In genomic region chr17:28455098-28455497, GRCm38 (mm10) we compare ENCODE assay signal across 8 mouse cellular contexts.
DNase-seq lines count a peak whose midpoint lies in the region; ATAC-seq and TF ChIP-seq lines count a peak whose summit lies in the region.

No protein-coding gene starts in this region.

- WGBS in hindbrain, postnatal 0 days, result 64% methylated on average over 4 of the region's 4 CpGs
- WGBS in hindbrain, embryonic 14.5 days, result 73% methylated on average over 4 of the region's 4 CpGs
- WGBS in heart, postnatal 0 days, result 44% methylated on average over 4 of the region's 4 CpGs

- no peaks in the 10 kb centered on the region for H3K36me3 ChIP-seq in hindbrain, postnatal 0 days (ENCODE audit: insufficient read depth, low read length)
- H3K36me3 ChIP-seq in hindbrain, embryonic 14.5 days (replicated peaks; ENCODE audit: control insufficient read depth, insufficient read depth), result no peaks in the 10 kb centered on the region
- H3K36me3 ChIP-seq in heart, postnatal 0 days (replicated peaks; ENCODE audit: control insufficient read depth, insufficient read depth, low read length), result no peaks in the 10 kb centered on the region

- H3K9ac ChIP-seq in hindbrain, postnatal 0 days (replicated peaks; ENCODE audit: low read length), result no peak overlapping the region
- no peak overlapping the region for H3K9ac ChIP-seq in hindbrain, embryonic 14.5 days
- H3K9ac ChIP-seq in heart, postnatal 0 days (replicated peaks; ENCODE audit: low read depth, low read length), result no peak overlapping the region

- peak; percentile 36 for DNase-seq in hindbrain, postnatal 0 days (ENCODE audit: low spot score)
- DNase-seq in hindbrain, embryonic 14.5 days (ENCODE audit: low spot score), result no peak
- DNase-seq in A20 (ENCODE audit: low read depth, low spot score), result peak; percentile 53
- peak; percentile 52 for DNase-seq in MN1 (ENCODE audit: low spot score)
- peak; percentile 61 for DNase-seq in heart, postnatal 0 days (ENCODE audit: low spot score)
- peak; percentile 61 for DNase-seq in retina, postnatal 1 day
- DNase-seq in testis, postnatal 10 days (ENCODE audit: low spot score), result no peak
- DNase-seq in ovary, postnatal 36 days (ENCODE audit: low spot score), result no peak

- H3K4me3 ChIP-seq in hindbrain, postnatal 0 days (ENCODE audit: low read length), result no peak overlapping the region
- no peak overlapping the region for H3K4me3 ChIP-seq in hindbrain, embryonic 14.5 days (replicated peaks; ENCODE audit: low read length)
- H3K4me3 ChIP-seq in heart, postnatal 0 days (ENCODE audit: low read depth, low read length), result no peak overlapping the region

- no peaks in the 10 kb centered on the region for H3K27me3 ChIP-seq in hindbrain, postnatal 0 days (ENCODE audit: insufficient read depth, low read length)
- no peaks in the 10 kb centered on the region for H3K27me3 ChIP-seq in hindbrain, embryonic 14.5 days (ENCODE audit: control insufficient read depth, insufficient read depth, low read length)
- no peaks in the 10 kb centered on the region for H3K27me3 ChIP-seq in heart, postnatal 0 days (ENCODE audit: control insufficient read depth, insufficient read depth, low read length)

- no peak overlapping the region for H3K27ac ChIP-seq in hindbrain, postnatal 0 days
- H3K27ac ChIP-seq in hindbrain, embryonic 14.5 days, result no peak overlapping the region
- H3K27ac ChIP-seq in heart, postnatal 0 days (ENCODE audit: low read depth), result no peak overlapping the region

- H3K9me3 ChIP-seq in hindbrain, postnatal 0 days (ENCODE audit: low read length), result no peaks in the 10 kb centered on the region
- no peaks in the 10 kb centered on the region for H3K9me3 ChIP-seq in hindbrain, embryonic 14.5 days (ENCODE audit: control insufficient read depth, low read length)
- no peaks in the 10 kb centered on the region for H3K9me3 ChIP-seq in heart, postnatal 0 days (replicated peaks; ENCODE audit: control insufficient read depth, low read length)

- no peak for ATAC-seq in hindbrain, postnatal 0 days
- ATAC-seq in hindbrain, embryonic 14.5 days (ENCODE audit: low FRiP score), result no peak
- ATAC-seq in heart, postnatal 0 days (ENCODE audit: insufficient read depth, low read depth), result no peak

- no peaks in the 10 kb centered on the region for H3K4me1 ChIP-seq in hindbrain, postnatal 0 days (ENCODE audit: insufficient read depth, low read length)
- H3K4me1 ChIP-seq in hindbrain, embryonic 14.5 days (replicated peaks; ENCODE audit: control insufficient read depth, insufficient read depth, low read length), result 0 out of 2 replicates have a peak, but pooled peaks cover 3% of the 10 kb centered on the region
- no peaks in the 10 kb centered on the region; the same call in 1 of the 2 replicates for H3K4me1 ChIP-seq in heart, postnatal 0 days (ENCODE audit: control insufficient read depth, insufficient read depth)

- no peak overlapping the region for H3K4me2 ChIP-seq in hindbrain, postnatal 0 days (ENCODE audit: low read depth, low read length)
- H3K4me2 ChIP-seq in hindbrain, embryonic 14.5 days (replicated peaks), result no peak overlapping the region
- no peak overlapping the region for H3K4me2 ChIP-seq in heart, postnatal 0 days (ENCODE audit: low read depth, low read length)

- peak; percentile 50 for TF ChIP-seq CTCF in hindbrain, postnatal 0 days (IDR thresholded peaks at IDR 0.05; ENCODE audit: low read depth)
- TF ChIP-seq CTCF in heart, postnatal 0 days (IDR thresholded peaks at IDR 0.05; ENCODE audit: low read depth), result peak; percentile 67

- no peak for TF ChIP-seq EP300 in heart, postnatal 0 days (IDR thresholded peaks at IDR 0.05; ENCODE audit: low read depth)

Comparison
In these comparisons a context has a peak if more than half of its experiments do, and no peak if none do; other contexts are left out.
1. DNase-seq: peak in hindbrain, postnatal 0 days (single experiment), A20 (single experiment), MN1 (single experiment), heart, postnatal 0 days (single experiment) and retina, postnatal 1 day (single experiment); none in hindbrain, embryonic 14.5 days (single experiment), testis, postnatal 10 days (single experiment) and ovary, postnatal 36 days (single experiment).